Mouse (Mus musculus): ENCODE measurements around the gene Mov10. TPM values are rescaled to one million over a fixed set of nuclear protein-coding genes. Genes with fewer than 3 reads are reported as not detected.

The Mov10 gene
- polyA plus RNA-seq, 1 experiment, result 46.1 TPM

DNA sequence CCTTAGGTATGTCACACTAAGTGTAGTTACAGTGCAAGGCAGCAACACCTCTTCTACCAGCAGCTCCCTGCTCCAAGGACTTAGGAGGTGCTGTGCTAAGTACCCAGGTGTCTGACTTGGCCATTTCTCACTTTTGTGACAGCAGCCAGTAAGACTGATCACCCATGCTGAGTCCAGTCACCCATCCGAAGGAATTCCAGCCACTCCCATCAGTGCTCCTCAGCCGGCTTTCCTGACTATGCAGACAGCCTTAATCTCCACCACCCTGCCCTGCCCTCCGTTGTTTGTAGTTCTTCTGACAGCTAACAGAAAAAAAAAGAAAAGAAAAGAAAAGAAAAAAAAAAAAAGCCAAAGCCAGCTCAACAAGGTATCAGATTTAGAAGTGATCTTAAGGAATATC, 6.6 kb downstream of the Mov10 start:
- 20% methylated on average over 3 of the region's 3 CpGs for WGBS
- H3K4me1 ChIP-seq (ENCODE audit: control insufficient read depth, insufficient read depth, insufficient read length, low read length), result peaks cover 5% of the 10 kb centered on the region; the same call in 1 of the 2 replicates
- peaks cover 4% of the 10 kb centered on the region; the same call in 1 of the 2 replicates for H3K36me3 ChIP-seq (ENCODE audit: control insufficient read depth, insufficient read depth, low read length)
- TF ChIP-seq CTCF (IDR thresholded peaks at IDR 0.05; ENCODE audit: extremely low read depth, insufficient read length, insufficient replicate concordance, low read depth, low read length), result no peak
- TF ChIP-seq POLR2A (IDR thresholded peaks at IDR 0.05; ENCODE audit: low read depth, low read length), result no peak
- H3K27ac ChIP-seq (ENCODE audit: insufficient read depth, low read depth, low read length), result no peak overlapping the region
- no peak overlapping the region for H3K4me3 ChIP-seq (ENCODE audit: low read depth, low read length)
- no peaks in the 10 kb centered on the region for H3K27me3 ChIP-seq (ENCODE audit: control insufficient read depth, insufficient read depth, low read length)

DNA sequence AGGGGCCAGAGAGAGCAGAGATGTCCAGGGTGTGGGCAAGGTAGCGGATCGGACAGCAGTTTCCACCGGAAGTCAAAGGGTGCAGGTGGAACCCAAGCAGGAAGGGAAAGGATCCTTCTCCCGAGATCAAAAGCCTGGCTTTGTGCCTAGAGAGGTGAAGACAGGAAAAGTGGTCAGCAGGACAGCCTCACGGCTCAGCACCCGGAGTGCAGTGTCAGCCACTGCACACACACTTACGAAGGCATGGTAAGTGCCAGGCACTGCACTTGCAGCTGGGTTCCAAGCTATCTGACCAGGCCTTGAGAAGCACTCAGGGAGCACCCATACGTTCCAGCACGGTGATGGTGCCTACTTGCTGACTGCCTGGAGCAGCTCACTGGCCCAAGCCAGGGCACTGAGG, 12.8 kb downstream of the Mov10 start:
- no peak for TF ChIP-seq POLR2A (IDR thresholded peaks at IDR 0.05; ENCODE audit: low read depth, low read length)
- no peak for TF ChIP-seq CTCF (IDR thresholded peaks at IDR 0.05; ENCODE audit: extremely low read depth, insufficient read length, insufficient replicate concordance, low read depth, low read length)
- 76% methylated on average over 9 of the region's 9 CpGs for WGBS
- Histone ChIP-seq H3K27me3 (ENCODE audit: control insufficient read depth, insufficient read depth, low read length) (no peaks in the 10 kb centered on the region), H3K27ac (ENCODE audit: insufficient read depth, low read depth, low read length) (no peak overlapping the region), H3K4me3 (ENCODE audit: low read depth, low read length) (no peak overlapping the region), H3K4me1 (ENCODE audit: control insufficient read depth, insufficient read depth, insufficient read length, low read length) (no peaks in the 10 kb centered on the region), H3K36me3 (ENCODE audit: control insufficient read depth, insufficient read depth, low read length) (peaks cover 30% of the 10 kb centered on the region)

DNA sequence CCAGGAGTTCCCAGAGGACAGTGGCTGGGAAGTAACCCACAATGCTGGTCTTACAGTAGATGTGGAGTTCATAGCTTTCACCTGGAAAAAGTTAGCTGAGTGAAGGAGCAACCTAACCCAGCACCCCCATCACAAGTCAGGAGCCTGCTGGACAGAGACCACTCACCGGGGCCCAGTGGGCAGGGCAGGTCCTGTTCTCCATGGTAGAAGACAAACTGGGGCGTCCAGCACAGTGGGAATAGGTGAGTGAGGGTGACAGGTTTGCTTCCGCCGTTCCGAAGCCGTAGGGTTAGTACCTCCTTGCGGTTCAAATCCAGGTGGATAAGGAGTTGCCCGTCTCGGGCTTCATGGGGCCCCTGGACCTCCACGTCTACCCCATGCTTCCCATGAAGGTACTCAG, 14.1 kb downstream of the Mov10 start:
- H3K4me1 ChIP-seq (ENCODE audit: control insufficient read depth, insufficient read depth, insufficient read length, low read length), result no peaks in the 10 kb centered on the region
- H3K36me3 ChIP-seq (ENCODE audit: control insufficient read depth, insufficient read depth, low read length), result peaks cover 42% of the 10 kb centered on the region
- no peaks in the 10 kb centered on the region for H3K27me3 ChIP-seq (ENCODE audit: control insufficient read depth, insufficient read depth, low read length)
- TF ChIP-seq POLR2A (IDR thresholded peaks at IDR 0.05; ENCODE audit: low read depth, low read length), result no peak
- no peak overlapping the region for H3K4me3 ChIP-seq (ENCODE audit: low read depth, low read length)
- no peak overlapping the region for H3K27ac ChIP-seq (ENCODE audit: insufficient read depth, low read depth, low read length)
- whole genome bisulfite sequencing, result 93% methylated on average over 10 of the region's 10 CpGs

DNA sequence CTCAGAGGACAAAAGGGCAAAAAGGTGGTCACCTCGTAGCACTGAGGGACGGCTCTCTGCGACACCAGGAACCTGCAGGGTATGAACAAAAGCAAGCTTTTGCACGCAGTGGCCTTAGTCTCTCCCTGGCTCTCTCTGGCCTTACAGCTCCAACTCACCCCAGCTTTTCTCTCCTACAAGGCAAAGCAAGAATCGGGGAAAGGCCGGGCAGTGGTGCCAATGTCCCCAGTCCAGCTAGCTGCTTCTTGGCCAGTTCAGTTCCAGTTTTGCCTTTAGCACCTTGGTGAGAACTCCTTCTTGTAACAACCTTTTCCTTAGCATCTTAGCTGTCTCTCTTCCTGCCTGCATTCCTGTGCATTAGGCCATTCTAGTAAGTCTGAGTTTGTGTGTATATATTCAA, 16.9 kb downstream of the Mov10 start:
- WGBS, result 96% methylated on average over 6 of the region's 6 CpGs
- H3K27me3 ChIP-seq (ENCODE audit: control insufficient read depth, insufficient read depth, low read length), result no peaks in the 10 kb centered on the region
- no peak for TF ChIP-seq POLR2A (IDR thresholded peaks at IDR 0.05; ENCODE audit: low read depth, low read length)
- TF ChIP-seq CTCF (IDR thresholded peaks at IDR 0.05; ENCODE audit: extremely low read depth, insufficient read length, insufficient replicate concordance, low read depth, low read length), result no peak
- peaks cover 7% of the 10 kb centered on the region for H3K4me1 ChIP-seq (ENCODE audit: control insufficient read depth, insufficient read depth, insufficient read length, low read length)
- H3K36me3 ChIP-seq (ENCODE audit: control insufficient read depth, insufficient read depth, low read length), result peaks cover 59% of the 10 kb centered on the region
- H3K27ac ChIP-seq (ENCODE audit: insufficient read depth, low read depth, low read length), result no peak overlapping the region
- no peak overlapping the region for H3K4me3 ChIP-seq (ENCODE audit: low read depth, low read length)

DNA sequence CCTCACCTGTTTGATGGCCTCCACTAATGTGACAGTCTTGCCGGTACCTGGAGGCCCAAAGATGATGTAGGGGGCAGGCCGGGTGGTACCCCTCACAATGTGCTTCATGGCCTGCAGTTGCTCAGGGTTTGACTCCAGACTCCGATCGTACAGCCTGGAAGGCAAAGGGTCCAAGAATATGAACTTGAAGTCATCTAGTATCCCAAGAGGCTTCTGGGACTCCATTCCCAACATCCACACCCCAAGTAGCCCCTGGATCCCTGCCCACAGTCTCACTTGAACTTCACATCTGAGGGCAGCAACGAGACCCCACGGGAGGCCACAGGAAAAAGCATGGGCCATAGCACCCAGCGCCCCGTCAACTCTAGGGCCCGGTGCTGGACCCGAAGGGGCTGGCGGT, 17.7 kb downstream of the Mov10 start:
- WGBS, result 94% methylated on average over 11 of the region's 11 CpGs
- no peak overlapping the region for H3K4me3 ChIP-seq (ENCODE audit: low read depth, low read length)
- TF ChIP-seq POLR2A (IDR thresholded peaks at IDR 0.05; ENCODE audit: low read depth, low read length) (no peak), CTCF (IDR thresholded peaks at IDR 0.05; ENCODE audit: extremely low read depth, insufficient read length, insufficient replicate concordance, low read depth, low read length) (no peak)
- peaks cover 11% of the 10 kb centered on the region for H3K4me1 ChIP-seq (ENCODE audit: control insufficient read depth, insufficient read depth, insufficient read length, low read length)
- no peak overlapping the region for H3K27ac ChIP-seq (ENCODE audit: insufficient read depth, low read depth, low read length)
- no peaks in the 10 kb centered on the region for H3K27me3 ChIP-seq (ENCODE audit: control insufficient read depth, insufficient read depth, low read length)
- peaks cover 62% of the 10 kb centered on the region for H3K36me3 ChIP-seq (ENCODE audit: control insufficient read depth, insufficient read depth, low read length)

DNA sequence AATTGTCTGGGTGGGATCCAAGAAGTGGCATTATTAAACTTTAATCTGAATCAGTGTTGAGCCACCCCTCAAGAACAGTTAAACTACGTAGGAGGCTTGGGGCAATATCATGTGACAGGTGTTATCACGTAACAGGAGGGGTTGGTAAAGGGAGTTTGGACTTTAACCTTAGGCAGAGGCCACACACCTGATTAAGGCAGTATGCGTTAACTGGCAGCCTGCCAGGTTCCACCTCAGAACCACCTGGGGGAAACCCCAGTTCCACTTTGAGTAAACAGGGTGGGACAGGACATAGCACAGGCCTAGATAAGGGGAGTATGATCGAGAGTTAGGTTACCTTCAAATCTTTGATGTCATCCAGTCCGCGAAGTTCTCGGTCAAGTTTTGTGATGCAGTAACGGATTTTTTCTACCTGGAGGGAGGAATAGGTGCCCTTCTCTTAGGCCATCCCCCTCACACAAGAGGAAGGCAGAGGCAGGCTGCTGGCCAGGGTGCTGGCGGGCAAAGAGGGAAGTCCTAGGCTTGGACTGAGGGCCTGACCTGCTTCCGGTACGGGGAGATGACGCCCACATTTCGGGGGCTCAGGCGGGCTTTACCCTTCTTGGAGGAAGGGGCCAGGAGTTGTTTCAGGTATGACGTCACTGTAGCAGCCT, 21.8 kb downstream of the Mov10 start:
- Histone ChIP-seq H3K27me3 (ENCODE audit: control insufficient read depth, insufficient read depth, low read length) (no peaks in the 10 kb centered on the region), H3K27ac (ENCODE audit: insufficient read depth, low read depth, low read length) (peak overlapping the region; percentile 99), H3K4me1 (ENCODE audit: control insufficient read depth, insufficient read depth, insufficient read length, low read length) (peaks cover 47% of the 10 kb centered on the region), H3K4me3 (ENCODE audit: low read depth, low read length) (no peak overlapping the region), H3K36me3 (ENCODE audit: control insufficient read depth, insufficient read depth, low read length) (peaks cover 69% of the 10 kb centered on the region)
- WGBS, result 21% methylated on average over 15 of the region's 15 CpGs
- TF ChIP-seq POLR2A (IDR thresholded peaks at IDR 0.05; ENCODE audit: low read depth, low read length), result no peak

DNA sequence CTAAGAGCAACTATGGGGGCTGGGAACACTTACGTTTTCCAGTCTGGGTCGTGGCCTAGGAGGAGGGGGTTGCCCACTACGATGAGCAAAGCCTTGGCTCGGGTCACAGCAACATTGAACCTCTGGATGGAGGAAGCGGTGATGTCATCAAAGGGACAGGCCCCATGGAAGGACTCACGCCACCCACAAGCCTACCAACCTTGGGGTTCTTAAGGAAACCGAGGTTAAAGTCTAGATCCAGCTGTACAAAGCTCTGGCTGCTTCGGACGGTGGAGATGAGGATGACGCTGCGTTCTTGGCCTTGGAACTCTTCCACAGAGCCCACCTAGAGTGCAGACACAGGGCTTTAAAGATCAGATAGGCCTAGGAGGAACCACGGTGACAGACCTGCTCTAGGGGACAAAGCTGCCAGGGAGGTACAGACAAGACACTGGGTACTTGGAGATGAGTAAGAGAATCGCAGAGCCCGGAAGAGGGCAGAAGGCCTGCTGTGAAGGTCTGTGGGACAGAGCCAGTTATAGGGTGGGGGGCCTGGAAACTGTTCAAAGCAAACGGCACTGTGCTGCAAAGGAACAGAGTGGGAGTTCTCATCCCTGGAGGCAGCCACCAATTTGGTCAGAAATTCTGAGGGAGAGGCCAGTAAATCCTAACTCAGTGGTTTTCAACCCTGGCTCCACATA, 22.6 kb downstream of the Mov10 start:
- Histone ChIP-seq H3K4me3 (ENCODE audit: low read depth, low read length) (peak overlapping the region; percentile 40), H3K36me3 (ENCODE audit: control insufficient read depth, insufficient read depth, low read length) (peaks cover 62% of the 10 kb centered on the region), H3K27ac (ENCODE audit: insufficient read depth, low read depth, low read length) (peak overlapping the region; percentile 99), H3K4me1 (ENCODE audit: control insufficient read depth, insufficient read depth, insufficient read length, low read length) (peaks cover 50% of the 10 kb centered on the region), H3K27me3 (ENCODE audit: control insufficient read depth, insufficient read depth, low read length) (no peaks in the 10 kb centered on the region)
- no peak for TF ChIP-seq CTCF (IDR thresholded peaks at IDR 0.05; ENCODE audit: extremely low read depth, insufficient read length, insufficient replicate concordance, low read depth, low read length)
- no peak for TF ChIP-seq POLR2A (IDR thresholded peaks at IDR 0.05; ENCODE audit: low read depth, low read length)
- 42% methylated on average over 15 of the region's 15 CpGs for WGBS
